Mouse (Mus musculus) B cell, adult 2 months (primary cell): ENCODE measurements around the gene Ercc6l2.

ENCODE experiments used
- DNase-seq, 2 experiments: peaks; one replicate each; pipeline ENCODE4 v3.0.0; 2022

The Ercc6l2 gene

GRCm38 (mm10) chr13:63814746-63815681, at the start of gene Ercc6l2:
TSS of gene Ercc6l2 (plus strand) at chr13:63815240.
- DNase-seq: peak; percentile 96

DNA sequence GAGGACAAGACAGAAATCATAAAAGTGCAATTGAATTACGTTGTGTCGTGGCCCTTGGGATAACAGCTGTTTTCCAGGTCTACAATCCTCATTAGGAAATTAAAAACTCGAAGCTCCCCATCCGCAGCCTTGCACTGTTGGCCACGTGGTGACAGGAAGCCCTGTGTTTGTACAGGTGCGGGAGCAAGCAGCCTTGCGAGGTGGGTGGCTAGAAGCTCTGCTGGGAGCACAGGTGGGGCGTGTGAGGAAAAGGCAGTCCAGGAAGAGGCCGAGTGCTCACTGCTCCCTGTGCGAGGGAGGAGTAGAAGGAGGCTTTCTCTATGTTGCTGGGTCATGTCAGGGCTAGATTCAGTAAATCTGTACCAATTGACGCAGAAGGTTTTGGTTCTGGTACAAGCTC, 49.0 kb upstream of the Ercc6l2 start:
- no peak for DNase-seq

GRCm38 (mm10) chr13:63771009-63771408, 44.0 kb upstream of the Ercc6l2 start:
- DNase-seq: no peak

DNA sequence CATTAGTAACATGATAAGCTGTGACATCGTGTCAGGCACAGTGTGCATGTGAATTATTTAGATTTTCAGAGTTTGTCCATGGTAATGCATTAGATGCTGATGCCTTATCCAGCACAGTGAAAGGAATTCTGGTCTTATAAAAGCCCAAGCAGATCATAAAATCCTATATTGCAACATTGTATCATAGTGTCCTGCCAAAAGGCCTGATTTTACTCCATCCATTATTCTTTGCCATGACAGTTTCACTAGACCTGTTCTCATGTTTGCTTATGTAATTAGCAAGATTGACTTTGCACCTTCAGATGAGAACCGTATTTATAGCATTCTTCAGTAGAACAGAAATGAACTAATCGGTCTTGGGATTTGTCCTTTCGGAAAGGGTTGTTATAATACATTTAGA, 36.1 kb upstream of the Ercc6l2 start:
- DNase-seq: no peak

DNA sequence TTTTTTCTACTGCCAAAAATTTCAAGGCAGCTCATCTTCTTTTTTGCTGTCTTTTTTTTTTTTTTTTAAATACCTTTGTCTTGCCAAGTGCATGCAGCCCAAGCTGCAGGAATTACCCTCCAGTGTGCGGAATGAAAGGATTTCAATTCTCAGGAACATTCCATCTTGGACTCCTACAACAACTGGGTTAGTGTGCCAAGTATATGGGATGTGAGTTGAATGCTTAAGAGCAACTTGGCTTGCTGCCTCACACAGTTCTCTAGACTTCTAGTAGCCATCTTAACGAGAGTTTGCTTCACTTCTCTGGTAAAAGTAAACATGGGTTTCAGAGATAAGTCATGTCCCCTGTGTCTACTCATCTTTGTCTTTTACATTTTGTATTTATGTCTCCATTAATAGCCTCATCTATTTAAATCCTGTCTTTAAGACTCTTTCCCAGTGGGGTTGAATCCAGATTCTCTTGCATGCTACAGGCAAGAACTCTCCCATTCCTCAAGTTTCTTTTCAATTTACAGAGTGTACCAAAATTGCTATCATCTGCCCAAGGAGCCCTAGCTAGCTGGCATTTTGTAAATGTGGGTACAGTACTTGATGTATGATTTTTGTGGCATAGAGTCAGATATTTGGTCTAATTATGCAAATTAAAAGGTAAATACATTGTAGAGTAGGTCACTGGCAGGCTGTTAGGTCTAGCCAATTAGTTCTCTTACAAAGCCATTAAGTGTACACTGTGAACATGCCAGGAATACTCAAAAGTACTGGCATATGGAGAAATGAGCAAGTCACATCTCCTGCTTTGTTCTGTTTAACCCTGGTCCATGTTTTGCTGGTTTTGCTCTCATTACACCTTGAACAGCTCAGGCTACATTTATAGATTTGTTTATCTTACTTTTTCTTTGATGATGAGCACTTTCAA, 35.4 kb upstream of the Ercc6l2 start:
- DNase-seq: no peak

GRCm38 (mm10) chr13:63792234-63792831, 22.7 kb upstream of the Ercc6l2 start:
- DNase-seq: no peak

DNA sequence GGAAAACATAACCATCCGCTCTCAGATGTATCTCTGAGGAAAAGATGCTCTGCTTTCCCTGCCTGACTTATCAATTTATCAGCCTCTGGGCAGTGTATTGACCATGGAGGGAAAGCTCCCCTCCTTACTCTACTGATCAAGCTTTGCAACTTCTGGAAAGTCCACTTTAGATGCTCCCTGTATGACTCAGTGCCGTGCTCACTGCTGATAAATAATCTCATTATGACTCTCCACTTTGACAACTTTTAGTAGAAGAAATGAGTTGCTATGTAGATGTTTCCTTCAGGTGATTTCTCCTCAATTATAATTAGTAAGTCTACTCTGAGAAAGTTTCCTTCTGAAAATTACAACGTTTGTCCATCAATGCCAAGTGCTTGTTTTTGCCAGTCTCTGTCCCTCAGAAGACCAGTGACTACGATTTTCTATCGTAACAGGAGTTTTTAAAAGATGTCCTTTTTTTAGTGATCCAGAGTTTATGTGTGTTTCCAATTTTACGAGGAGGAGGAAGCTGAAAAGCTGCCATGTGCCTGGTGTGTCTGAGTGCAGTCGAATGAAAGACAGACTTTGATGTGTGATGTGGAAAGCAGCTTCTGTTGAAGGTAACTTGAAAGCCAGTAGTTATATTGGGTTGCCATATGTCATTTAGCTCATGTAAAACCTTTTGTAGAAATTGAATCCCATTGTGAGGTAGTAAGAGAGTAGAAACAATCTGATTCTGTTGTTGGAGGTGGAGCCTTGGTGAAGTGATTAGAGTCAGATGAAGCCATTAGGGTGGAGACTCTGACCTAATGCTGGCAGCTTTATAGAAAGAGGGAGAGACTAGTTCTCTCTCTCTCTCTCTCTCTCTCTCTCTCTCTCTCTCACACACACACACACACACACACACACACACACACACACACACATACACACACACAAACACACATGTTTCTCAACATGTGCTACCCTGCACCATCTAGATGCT, 21.4 kb upstream of the Ercc6l2 start:
- DNase-seq: no peak

DNA sequence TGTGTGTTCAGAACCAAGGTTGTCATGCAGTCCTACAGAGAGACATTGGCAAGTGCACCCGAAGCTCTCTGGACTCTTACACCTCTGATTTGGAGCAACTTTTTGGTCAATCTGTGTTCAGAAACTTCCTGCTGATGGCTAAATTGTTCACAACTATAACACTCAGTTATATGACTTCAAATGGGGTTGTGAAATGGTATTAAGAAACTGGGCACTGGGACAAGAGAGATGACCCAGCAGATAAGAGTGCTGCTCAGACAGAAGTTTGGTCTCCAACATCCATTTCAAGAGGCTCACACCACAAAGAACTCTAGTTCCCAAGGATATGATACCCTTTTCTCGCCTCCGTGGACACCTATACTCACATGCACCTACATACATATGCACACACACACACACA, 16.4 kb upstream of the Ercc6l2 start:
- DNase-seq: no peak

GRCm38 (mm10) chr13:63799940-63800339, 15.1 kb upstream of the Ercc6l2 start:
- no peak for DNase-seq

DNA sequence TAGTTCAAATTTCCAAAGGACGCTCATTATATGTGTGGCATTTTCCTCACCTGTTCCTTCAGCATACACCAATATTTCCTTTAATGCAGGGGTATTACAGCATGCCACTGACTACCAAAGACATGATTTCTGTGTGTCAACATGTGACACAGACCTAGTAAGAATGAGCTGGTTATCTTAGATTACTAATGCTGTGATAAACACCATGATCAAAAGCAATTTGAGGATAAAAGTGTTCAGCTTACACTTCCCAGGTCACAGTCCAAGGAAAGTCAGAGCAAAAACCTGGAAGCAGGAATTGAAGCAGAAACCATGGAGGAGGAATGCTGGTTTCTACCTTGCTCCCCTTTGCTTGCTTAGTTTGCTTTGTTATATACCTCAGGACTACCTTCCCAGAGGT, 13.8 kb upstream of the Ercc6l2 start:
- no peak for DNase-seq

GRCm38 (mm10) chr13:63807233-63807632, 7.8 kb upstream of the Ercc6l2 start:
- DNase-seq: no peak

GRCm38 (mm10) chr13:63807979-63808378, 7.1 kb upstream of the Ercc6l2 start:
- no peak for DNase-seq

- no peak for DNase-seq
These were observed 3.6 kb upstream of the Ercc6l2 start for GRCm38 (mm10) chr13:63811477-63811876.

GRCm38 (mm10) chr13:63815931-63816330, 891 bp downstream of the Ercc6l2 start:
- DNase-seq: peak; percentile 7 to 10

DNA sequence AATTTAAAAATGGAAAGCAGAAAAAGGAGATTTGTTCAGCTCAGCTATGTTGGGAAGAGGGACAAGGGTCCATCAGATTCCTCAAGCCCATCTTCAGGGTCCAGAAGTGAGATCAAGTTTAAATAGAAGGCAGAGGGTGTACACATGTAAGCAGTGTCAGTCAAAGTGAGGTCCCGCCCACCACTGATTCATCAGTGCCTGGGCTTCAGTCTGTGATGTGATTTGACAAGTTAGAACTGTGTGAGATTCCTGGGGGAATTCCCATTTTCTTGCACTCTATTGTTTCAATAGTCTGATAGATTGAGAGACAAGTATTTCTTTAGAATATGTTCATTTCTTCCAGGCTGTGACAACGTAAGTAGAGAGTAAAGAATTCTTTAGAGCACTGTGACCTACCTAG, 30.7 kb downstream of the Ercc6l2 start:
- DNase-seq: no peak

- no peak for DNase-seq
These were observed 35.4 kb downstream of the Ercc6l2 start for GRCm38 (mm10) chr13:63850308-63851011.

DNA sequence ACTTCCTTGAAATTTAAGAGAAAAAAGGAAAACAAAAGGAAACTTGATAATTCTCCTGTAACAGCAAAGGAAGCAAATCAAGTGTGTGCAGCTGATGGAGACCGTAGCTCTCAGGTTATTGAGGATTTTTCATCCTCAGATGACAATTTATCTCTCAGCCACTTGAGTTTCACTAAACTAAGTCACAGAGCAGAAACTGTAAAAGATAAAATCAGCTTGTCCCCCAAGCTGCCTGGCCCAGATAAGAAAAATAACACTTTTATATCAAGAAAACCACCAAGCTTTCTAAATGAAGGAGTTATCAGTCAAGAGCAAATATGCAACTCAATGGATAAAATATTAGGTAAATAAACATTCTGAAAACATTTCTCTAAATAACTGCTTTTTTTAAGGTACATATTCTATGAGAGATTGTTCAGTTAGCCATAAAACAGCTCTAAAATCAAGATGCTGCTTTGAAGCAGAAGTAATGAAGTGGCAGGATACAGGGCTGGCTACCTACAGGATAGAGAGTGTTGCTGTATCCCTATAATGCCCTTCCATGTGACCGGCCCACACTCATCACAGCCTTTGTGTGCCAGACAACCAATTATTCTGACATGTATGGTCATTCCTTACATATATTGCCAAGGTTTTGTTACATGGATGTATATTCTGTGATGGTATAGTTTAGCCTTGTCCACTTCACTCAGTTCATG, 57.7 kb downstream of the Ercc6l2 start:
- DNase-seq: no peak

DNA sequence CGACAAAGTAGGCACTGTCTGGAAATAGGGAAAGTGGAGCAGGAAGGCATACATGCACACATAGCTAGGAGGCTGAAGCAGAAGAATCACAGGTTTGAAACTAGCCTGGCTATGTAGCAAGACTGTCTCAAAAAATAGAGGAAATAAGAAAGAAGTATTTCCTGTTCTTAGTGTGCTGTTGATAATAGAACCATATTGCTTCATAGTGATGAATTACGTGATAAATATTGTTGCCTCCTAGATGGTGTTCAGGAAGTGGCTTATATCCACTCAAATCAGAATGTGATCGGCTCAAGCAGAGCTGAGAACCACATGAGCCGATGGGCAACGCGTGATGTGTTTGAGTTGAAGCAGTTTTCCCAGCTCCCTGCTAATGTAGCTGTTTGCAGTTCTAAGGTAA, 62.1 kb downstream of the Ercc6l2 start:
- no peak for DNase-seq

DNA sequence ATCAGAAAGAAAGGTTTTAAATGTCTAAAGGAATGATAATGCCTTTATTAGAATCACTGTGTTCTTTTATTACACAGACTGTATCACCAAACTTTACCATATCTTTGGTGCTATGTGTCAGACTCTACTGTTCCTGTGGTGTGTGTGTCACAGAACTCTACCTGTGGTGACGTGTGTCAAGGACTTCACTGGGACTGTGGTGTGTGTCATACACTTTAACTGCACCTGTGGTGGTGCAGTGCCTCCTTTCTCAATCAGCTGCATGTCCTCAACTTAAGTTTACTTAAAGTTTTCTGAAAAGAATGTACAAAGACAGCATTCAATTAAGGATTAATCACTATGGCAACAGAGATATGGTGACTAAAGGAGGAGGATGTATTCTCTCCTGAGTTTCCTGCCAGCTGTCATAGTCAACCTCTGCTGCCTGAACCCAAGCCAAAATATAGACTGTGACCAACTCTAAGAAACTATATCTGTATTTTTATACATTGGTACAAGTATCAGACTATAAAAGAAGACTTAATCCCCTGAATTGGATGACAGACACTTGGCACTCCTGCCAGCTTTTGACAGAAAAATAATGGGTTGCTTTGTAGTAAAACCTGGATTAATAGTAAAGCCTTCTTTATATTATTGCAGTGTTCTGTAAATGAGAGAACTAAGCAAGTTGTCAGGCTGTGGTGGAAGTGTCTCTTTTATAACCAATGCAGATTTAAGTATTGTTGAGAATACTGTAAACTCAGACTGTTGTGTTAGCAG, 64.2 kb downstream of the Ercc6l2 start:
- no peak for DNase-seq

DNA sequence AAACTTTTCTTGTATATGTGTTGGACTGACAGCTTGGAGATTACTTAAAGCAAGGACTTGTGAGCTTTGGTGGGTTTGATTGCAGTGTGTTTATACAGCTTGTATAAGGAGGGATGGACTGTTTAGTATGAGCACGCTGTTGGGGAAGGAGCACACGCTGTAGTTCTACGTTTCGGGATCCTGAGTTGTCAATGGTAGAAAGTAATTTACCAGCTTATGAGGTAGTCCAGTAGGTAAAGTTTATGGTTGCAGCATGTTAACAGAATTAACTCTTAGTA, 64.8 kb downstream of the Ercc6l2 start:
- no peak for DNase-seq
